Mouse (Mus musculus) subcutaneous adipose tissue, adult 2 months (tissue): Measurements from ENCODE around the gene Rpp30. TPM values are rescaled to one million over a fixed set of nuclear protein-coding genes. Genes with fewer than 3 reads are reported as not detected.

Experiments used
- polyA plus RNA-seq: library from polyadenylated mRNA; depleted of rRNA; stranded (reverse); fragments of >200 nt; gene quantifications from 2 replicates; pipeline ENCODE4 v1.2.3, GENCODE M21; 2012; ENCODE audit warnings: low replicate concordance; rRNA removed

Gene Rpp30
- polyA plus RNA-seq: 4.3 and 5.6 TPM in 2 replicates

GRCm38 (mm10) chr19:36083262-36084225 lies at the start of gene Rpp30:
TSS of gene Rpp30 (plus strand) at chr19:36083716.

DNA sequence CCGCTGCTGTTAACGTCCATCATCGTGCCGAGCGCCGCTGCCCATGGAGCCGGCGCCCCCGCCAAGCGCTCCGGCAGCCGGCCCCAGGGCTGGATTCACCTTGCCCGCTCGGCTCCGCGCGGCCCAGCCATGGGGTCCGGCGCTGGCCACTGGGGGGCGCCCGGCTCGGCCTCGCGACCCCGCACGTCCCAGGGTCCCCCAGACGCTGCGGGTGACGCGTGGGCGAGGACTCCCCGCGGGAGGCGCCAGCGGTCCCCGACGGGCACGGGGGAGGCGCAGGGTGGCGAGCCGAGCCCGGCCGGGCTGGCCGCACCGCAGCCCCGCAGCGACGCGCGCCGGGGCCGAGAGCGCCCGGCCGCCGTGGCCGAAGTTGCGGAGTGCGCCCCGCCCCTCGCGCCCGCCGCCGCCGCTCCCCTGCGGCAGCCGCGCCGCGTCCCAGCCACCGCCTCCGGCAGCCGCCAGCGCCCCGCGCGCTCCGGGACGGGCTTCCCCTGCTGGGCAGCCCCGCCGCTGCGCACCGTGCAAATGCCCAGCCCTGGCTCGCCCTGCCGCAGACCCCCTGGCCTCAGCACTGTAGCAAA lies 26.2 kb upstream of the Rpp30 start, which contains the start of gene Htr7:
Gene Htr7, minus strand, starts transcription at position 277 of the 581 bp plus-strand sequence.

DNA sequence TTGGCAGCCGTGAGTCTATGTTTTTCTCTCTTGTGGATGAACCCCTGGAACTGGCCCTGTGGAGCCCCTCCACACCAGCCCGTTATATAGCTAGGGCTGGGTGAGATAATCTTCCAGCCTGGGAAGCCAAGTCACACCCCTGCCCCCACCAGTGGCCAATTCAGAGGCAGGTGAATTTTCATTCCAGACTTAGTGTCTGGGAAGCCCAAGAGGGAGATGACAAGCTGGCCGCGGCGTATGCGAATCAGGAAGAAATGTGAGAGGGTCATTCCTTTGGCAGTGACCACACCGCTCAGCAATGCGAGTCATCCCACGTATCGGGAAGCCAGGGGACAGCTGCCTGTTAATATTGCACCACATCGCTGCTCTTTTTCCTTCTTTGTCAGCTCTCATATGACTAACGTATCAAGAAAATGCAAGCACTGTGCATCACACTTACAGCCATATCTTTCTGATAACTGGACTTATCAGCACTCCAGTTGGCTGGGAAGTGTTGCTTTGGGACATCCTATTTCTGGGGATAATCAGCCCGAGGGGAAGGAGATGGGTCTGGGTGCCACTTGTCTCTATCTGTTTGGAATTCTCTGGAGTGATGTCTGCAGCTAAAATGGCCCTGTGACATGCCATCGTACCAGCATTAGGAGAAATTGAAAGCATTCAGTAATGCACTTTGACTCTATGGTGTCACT lies 36.4 kb downstream of the Rpp30 start, which contains the start of gene Ankrd1:
Gene Ankrd1, minus strand, starts transcription at position 317 of the 689 bp plus-strand sequence.

Other genes with a start within 250 kb of the Rpp30 start
- 0.36 and 0.47 TPM in 2 replicates for gene Htr7, start 26.2 kb upstream of the Rpp30 start, polyA plus RNA-seq
- gene Ankrd1, start 36.4 kb downstream of the Rpp30 start, polyA plus RNA-seq: 0.10 TPM in 1 of 2 replicates, not detected in the other